Mouse (Mus musculus) ovary, postnatal 14 days (tissue): ENCODE results near the gene Fuca2.
A peak's percentile ranks its signal among the peaks of the same experiment; 100 is the strongest.
"Not testable (repeated sequence)": the region's sequence is repeated elsewhere in the genome, so short reads cannot be mapped to it uniquely, and the experiment has no call there.

Experiments
- DNase-seq: peaks from one replicate; pipeline ENCODE4 v3.0.0; 2022; ENCODE audit warnings: low spot score

Gene Fuca2

GRCm38 (mm10) chr10:13499331-13499730, at the start of gene Fuca2:
Gene Fuca2 (plus strand): TSS chr10:13499540.
- DNase-seq = no peak

- DNase-seq = no peak
These were observed 47.7 kb upstream of the Fuca2 start for GRCm38 (mm10) chr10:13451640-13452039.

GRCm38 (mm10) chr10:13453200-13453990, 45.9 kb upstream of the Fuca2 start:
- DNase-seq = no peak

- DNase-seq = not testable (repeated sequence)
These were observed 35.0 kb upstream of the Fuca2 start for GRCm38 (mm10) chr10:13464295-13464694.

GRCm38 (mm10) chr10:13466925-13467324, 32.4 kb upstream of the Fuca2 start:
- no peak for DNase-seq

- not testable (repeated sequence) for DNase-seq
These were observed 31.3 kb upstream of the Fuca2 start for GRCm38 (mm10) chr10:13468025-13468529.

GRCm38 (mm10) chr10:13470236-13470635, 29.1 kb upstream of the Fuca2 start:
- DNase-seq = no peak

- no peak for DNase-seq
These were observed 26.0 kb upstream of the Fuca2 start for GRCm38 (mm10) chr10:13473287-13473832.

GRCm38 (mm10) chr10:13473833-13474567, 25.3 kb upstream of the Fuca2 start, which contains the start of gene Phactr2:
Gene Phactr2 (minus strand): TSS chr10:13474412.
- DNase-seq = peak; percentile 27

- no peak for DNase-seq
These were observed 24.8 kb upstream of the Fuca2 start for GRCm38 (mm10) chr10:13474568-13474955.

GRCm38 (mm10) chr10:13475121-13475520, 24.2 kb upstream of the Fuca2 start:
- DNase-seq = no peak

- DNase-seq = no peak
These were observed 20.0 kb upstream of the Fuca2 start for GRCm38 (mm10) chr10:13479341-13479740.

GRCm38 (mm10) chr10:13485958-13486357, 13.4 kb upstream of the Fuca2 start:
- DNase-seq = no peak

GRCm38 (mm10) chr10:13489671-13490070, 9.7 kb upstream of the Fuca2 start:
- no peak for DNase-seq

GRCm38 (mm10) chr10:13493978-13494686, 5.2 kb upstream of the Fuca2 start:
- no peak for DNase-seq

GRCm38 (mm10) chr10:13496315-13496714, 3.0 kb upstream of the Fuca2 start:
- no peak for DNase-seq

GRCm38 (mm10) chr10:13500473-13500872, 1.1 kb downstream of the Fuca2 start:
- no peak for DNase-seq

GRCm38 (mm10) chr10:13500938-13501496, 1.7 kb downstream of the Fuca2 start:
- peak; percentile 67 for DNase-seq

- not testable (repeated sequence) for DNase-seq
These were observed 2.2 kb downstream of the Fuca2 start for GRCm38 (mm10) chr10:13501533-13501932.

- DNase-seq = no peak
These were observed 3.0 kb downstream of the Fuca2 start for GRCm38 (mm10) chr10:13502371-13502770.

- DNase-seq = no peak
These were observed 22.5 kb downstream of the Fuca2 start for GRCm38 (mm10) chr10:13521857-13522256.

GRCm38 (mm10) chr10:13528155-13528554, 28.8 kb downstream of the Fuca2 start:
- DNase-seq = no peak
